Mouse (Mus musculus): ENCODE measurements around the gene Ifitm2.

- TF ChIP-seq USF1 (IDR thresholded peaks at IDR 0.05; ENCODE audit: low read depth) (no peak), MYOD1 (IDR thresholded peaks at IDR 0.05; ENCODE audit: control insufficient read depth, insufficient read length, low read depth) (no peak), CEBPB (IDR thresholded peaks at IDR 0.05; ENCODE audit: low read depth) (no peak), CTCF (IDR thresholded peaks at IDR 0.05; ENCODE audit: control insufficient read depth, insufficient read depth, insufficient read length) (no peak), FOSL1 (IDR thresholded peaks at IDR 0.05; ENCODE audit: insufficient read depth, low read length, poor library complexity, severe bottlenecking) (no peak), MAX (IDR thresholded peaks at IDR 0.05) (no peak), MYOG (IDR thresholded peaks at IDR 0.05; ENCODE audit: control insufficient read depth, extremely low read depth, insufficient read length) (no peak)
These were observed 6.9 kb upstream of the Ifitm2 start for GRCm38 (mm10) chr7:140962733-140963132.
